Mouse (Mus musculus) thymus, adult 2 months (tissue): ENCODE data around the gene Snrk. TPM values are rescaled to one million over a fixed set of nuclear protein-coding genes. Genes with fewer than 3 reads are reported as not detected.
A peak's percentile ranks its signal among the peaks of the same experiment; 100 is the strongest.

Experiments
- DNase-seq: peaks from one replicate; pipeline ENCODE4 v3.0.0; 2021
- H3K27ac ChIP-seq: fragments of 200-500 bp; 2 replicates; pipeline ENCODE4 v1.5.1; 2012; ENCODE audit warnings: low read length, control low read depth; ENCODE audit not compliant: control insufficient read depth, insufficient read depth
- H3K27me3 ChIP-seq: fragments of 200-500 bp; 2 replicates; pipeline ENCODE4 v1.6.1; 2012; ENCODE audit warnings: mild to moderate bottlenecking, low read length, moderate library complexity, mixed read lengths; ENCODE audit not compliant: control insufficient read depth, insufficient read depth
- H3K36me3 ChIP-seq: fragments of 200-500 bp; 2 replicates; pipeline ENCODE4 v1.6.1; 2012; ENCODE audit warnings: mild to moderate bottlenecking, low read length, moderate library complexity; ENCODE audit not compliant: control insufficient read depth, insufficient read depth
- H3K4me1 ChIP-seq: fragments of 200-500 bp; replicated peaks from 2 replicates; pipeline ENCODE4 v1.6.1; 2012; ENCODE audit warnings: low read length; ENCODE audit not compliant: control insufficient read depth, insufficient read depth
- H3K4me3 ChIP-seq: fragments of 200-500 bp; 2 replicates; pipeline ENCODE4 v1.5.1; 2012; ENCODE audit warnings: mild to moderate bottlenecking, low read length, control low read depth, moderate library complexity; ENCODE audit not compliant: control insufficient read depth, insufficient read depth
- CTCF ChIP-seq: fragments of 200-500 bp; IDR thresholded peaks from 2 replicates; pipeline ENCODE4 v1.5.1; 2012; ENCODE audit warnings: mild to moderate bottlenecking, control low read depth, low read length, moderate library complexity, borderline replicate concordance; ENCODE audit not compliant: control insufficient read depth, poor library complexity, insufficient read depth; ENCODE audit errors: extremely low read depth
- POLR2A ChIP-seq: fragments of 200-500 bp; IDR thresholded peaks from 2 replicates; pipeline ENCODE4 v1.6.1; 2012; ENCODE audit warnings: mild to moderate bottlenecking, low read length, control low read depth, moderate library complexity; ENCODE audit not compliant: control insufficient read depth, poor library complexity, insufficient read depth; ENCODE audit errors: extremely low read depth
- WGBS: fragments of 180-500 bp; shearing (Covaris S2); methylation state at CpG from one replicate; pipeline ENCODE4 v1.1.7; 2018; 5-methylcytosine and 5-hydroxymethylcytosine counted together
- polyA plus RNA-seq: library from polyadenylated mRNA; depleted of rRNA; stranded (reverse); fragments of >200 nt; gene quantifications from 2 replicates; pipeline ENCODE4 v1.2.3, GENCODE M21; 2012

Gene Snrk
- polyA plus RNA-seq, 1 experiment = 50.0 TPM

DNA sequence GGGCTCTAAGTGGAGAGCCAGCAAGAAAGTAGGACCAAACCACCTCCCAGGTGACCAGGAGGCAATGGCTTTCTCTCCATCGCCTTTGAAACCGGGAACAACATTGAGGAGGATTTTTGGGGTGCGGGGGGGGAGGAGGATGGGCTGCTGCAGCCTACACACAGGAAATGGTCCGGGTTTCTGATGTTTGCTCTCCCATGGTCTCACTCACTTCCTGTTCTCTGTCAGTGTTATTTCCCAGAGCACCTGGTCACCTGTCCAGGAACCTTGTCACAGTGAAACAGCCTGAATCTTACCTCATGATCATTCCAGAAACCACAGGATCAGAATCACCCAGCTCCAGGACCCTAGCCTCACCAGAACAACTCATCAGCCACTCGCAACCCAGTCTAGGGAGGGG lies 76.8 kb downstream of the Snrk start:
- Histone ChIP-seq H3K4me3 (no peak overlapping the region), H3K36me3 (no peaks in the 10 kb centered on the region), H3K4me1 (peaks cover 32% of the 10 kb centered on the region), H3K27me3 (no peaks in the 10 kb centered on the region), H3K27ac (peak overlapping the region; percentile 55; the same call in 1 of the 2 replicates)
- no peak for DNase-seq
- no peak for TF ChIP-seq POLR2A
- no peak for TF ChIP-seq CTCF
- WGBS = 42% methylated on average over 5 of the region's 5 CpGs

DNA sequence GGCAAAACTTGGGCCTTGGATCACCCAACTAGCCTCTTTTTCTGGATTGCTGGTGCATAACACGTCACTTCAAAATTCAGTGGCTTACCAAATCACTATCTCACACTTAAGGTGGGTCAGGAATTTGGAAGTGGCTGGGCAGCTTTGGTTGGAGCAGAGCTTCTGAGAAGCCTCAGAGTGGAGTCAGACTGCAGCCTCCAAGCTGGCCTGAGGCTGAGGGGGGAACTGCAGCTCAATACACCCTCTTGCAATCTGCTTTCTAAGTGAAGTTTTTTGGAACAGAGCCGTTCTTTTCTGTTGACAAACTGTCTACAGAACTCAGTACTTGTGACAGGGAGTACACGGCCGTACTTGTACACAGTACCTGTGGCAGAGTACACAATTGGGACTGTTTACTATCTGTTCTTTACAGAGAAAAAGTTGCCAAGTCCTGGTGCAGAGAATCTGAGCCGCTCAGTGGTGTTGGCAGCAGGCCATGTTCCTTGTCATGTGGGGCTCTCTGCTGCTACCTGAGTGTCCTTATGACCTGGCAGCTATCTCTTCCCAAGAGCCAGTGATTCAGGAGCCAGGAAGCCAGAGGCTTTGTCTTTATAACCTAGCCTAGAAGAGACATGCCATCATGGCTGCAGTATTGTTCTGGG lies 78.1 kb downstream of the Snrk start:
- no peak overlapping the region for H3K4me3 ChIP-seq
- no peak for DNase-seq
- no peaks in the 10 kb centered on the region for H3K27me3 ChIP-seq
- H3K4me1 ChIP-seq = peaks cover 24% of the 10 kb centered on the region
- no peak overlapping the region for H3K27ac ChIP-seq
- H3K36me3 ChIP-seq = no peaks in the 10 kb centered on the region
- 95% methylated on average over 5 of the region's 5 CpGs for WGBS
- TF ChIP-seq CTCF (no peak), POLR2A (no peak)

DNA sequence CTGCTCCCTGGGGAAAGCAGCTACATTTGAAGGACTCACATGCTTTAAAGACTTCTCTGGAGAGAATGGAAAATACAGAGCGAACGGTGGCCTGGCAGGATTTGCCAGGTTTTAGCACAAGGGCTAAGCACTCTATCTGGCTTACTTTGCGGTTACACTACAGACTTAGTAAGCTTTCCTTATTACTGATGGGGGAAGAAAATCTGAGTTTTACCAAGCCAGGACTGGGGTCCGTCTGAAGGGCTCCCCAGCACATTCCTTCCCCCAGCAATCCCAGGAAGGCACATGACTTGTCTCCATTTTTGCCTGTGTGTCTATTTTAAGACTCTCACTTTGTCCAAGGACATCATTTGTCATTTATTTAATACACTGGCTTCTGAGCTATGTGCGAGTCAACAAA lies 80.0 kb downstream of the Snrk start:
- no peak overlapping the region for H3K4me3 ChIP-seq

DNA sequence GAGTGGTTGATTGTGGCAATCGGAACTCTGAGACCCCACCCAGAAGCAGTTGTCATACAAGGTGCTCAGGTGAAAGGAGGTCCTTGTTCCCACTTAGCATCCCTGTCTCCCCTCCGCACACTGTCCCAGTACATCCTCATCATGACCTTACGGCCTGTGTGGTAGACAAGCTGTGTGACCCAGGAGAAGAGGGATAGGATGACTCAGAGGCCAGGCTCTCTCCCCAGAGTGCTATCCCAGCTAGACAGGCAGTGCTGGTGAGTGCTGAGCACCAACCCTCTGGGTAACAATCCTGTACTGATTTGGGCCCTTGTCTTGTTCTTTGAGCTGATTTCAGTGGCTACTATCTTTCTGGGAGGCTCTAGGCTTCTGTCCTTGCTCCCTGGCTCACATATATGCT lies 81.6 kb downstream of the Snrk start:
- DNase-seq = no peak
- no peak overlapping the region for H3K4me3 ChIP-seq
- peaks cover 7% of the 10 kb centered on the region for H3K4me1 ChIP-seq
- H3K27me3 ChIP-seq = no peaks in the 10 kb centered on the region
- TF ChIP-seq POLR2A (no peak), CTCF (no peak)
- 93% methylated on average over 3 of the region's 3 CpGs for WGBS
- H3K27ac ChIP-seq = no peak overlapping the region
- no peaks in the 10 kb centered on the region for H3K36me3 ChIP-seq

More for the DNA sequence above, 80.0 kb downstream of the Snrk start:
- H3K27ac ChIP-seq = no peak overlapping the region
- peaks cover 18% of the 10 kb centered on the region for H3K4me1 ChIP-seq
- 99% methylated on average over 5 of the region's 5 CpGs for WGBS
- DNase-seq = no peak
- TF ChIP-seq POLR2A = no peak
- no peaks in the 10 kb centered on the region for H3K36me3 ChIP-seq
- no peaks in the 10 kb centered on the region for H3K27me3 ChIP-seq

DNA sequence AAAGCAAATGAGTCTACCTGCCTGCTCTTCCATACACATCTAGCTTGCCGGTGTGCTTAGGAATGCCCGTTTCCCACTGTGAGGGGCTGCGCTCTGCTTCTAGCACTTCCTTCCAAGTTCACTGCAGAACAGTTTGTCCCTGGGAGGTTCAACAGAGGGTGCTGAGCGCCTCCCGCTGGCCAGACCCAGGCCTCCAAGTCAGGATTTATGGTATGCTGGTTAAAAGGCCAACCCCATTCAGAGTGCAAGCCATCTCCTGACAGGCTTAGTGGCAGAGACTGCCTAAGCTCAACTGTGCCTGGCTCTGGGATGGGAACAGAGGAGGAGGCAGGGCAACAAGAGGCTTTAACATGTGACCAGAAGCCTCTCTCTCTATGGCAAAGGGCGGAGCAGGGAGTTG lies 82.2 kb downstream of the Snrk start:
- H3K27ac ChIP-seq = no peak overlapping the region
- WGBS = 91% methylated on average over 6 of the region's 6 CpGs
- peak; percentile 76 for DNase-seq

DNA sequence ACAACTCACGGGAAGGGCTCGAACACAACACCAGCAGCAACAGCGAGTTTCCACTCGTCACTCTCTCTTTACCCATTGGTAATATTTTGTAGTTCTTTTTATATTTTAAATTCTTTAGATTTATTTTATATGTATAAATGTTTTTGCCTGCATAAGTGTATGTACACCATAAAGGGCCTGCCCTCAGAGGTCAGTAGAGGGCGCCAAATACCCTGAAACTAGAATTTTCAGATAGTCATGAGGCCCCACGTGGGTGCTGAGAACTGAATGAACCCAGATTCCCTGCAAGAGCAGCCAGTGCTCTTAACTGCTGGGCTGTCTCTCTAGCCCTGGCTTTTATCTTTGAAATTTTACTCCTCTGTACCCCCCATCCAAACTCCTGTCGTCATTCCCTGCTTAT lies 87.4 kb downstream of the Snrk start:
- Histone ChIP-seq H3K27me3 (no peaks in the 10 kb centered on the region), H3K4me1 (peaks cover 8% of the 10 kb centered on the region), H3K4me3 (no peak overlapping the region), H3K27ac (no peak overlapping the region), H3K36me3 (no peaks in the 10 kb centered on the region)
- peak; percentile 59 for DNase-seq
- TF ChIP-seq POLR2A (no peak), CTCF (no peak)
- WGBS = 88% methylated on average over 7 of the region's 7 CpGs

More for the DNA sequence above, 82.2 kb downstream of the Snrk start:
- Histone ChIP-seq H3K36me3 (no peaks in the 10 kb centered on the region), H3K4me1 (peaks cover 3% of the 10 kb centered on the region; the same call in 1 of the 2 replicates), H3K4me3 (no peak overlapping the region), H3K27me3 (no peaks in the 10 kb centered on the region)
- TF ChIP-seq CTCF (no peak), POLR2A (no peak)

DNA sequence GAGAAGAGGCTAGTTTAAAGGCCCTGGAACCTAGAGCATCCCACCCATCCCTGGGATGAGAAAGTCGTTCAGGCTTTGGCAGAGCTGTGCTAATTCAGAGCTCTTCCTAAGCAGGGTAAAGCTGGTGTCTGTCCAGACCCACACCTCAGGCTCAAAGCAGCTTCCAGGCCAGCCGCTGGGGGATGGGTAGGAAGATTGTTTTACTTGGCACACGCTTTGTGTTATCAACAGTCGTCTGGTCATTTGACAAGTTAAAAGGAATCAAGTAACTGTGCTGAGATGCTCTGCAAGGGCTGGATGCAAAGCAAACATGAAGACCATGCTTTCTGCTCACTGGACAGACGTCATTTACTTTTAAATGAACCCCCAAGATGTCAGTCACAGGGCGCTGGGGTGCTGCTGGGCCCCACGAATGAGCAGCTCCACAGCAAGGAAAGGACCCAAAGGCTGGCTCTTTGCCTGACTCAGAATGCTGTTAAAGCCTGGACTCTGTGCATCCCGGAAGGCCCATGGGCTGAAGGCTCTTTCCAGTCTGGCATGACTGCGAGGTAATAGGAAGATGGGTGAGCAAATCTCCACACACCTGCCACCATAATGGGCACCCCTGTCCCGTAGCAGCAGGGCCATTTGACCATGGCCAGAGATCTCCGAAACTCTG lies 88.6 kb downstream of the Snrk start:
- no peak overlapping the region for H3K4me3 ChIP-seq
- 92% methylated on average over 11 of the region's 11 CpGs for WGBS
- no peaks in the 10 kb centered on the region for H3K36me3 ChIP-seq
- peaks cover 8% of the 10 kb centered on the region for H3K4me1 ChIP-seq
- no peak for DNase-seq
- no peaks in the 10 kb centered on the region for H3K27me3 ChIP-seq
- TF ChIP-seq CTCF (no peak), POLR2A (no peak)
- H3K27ac ChIP-seq = no peak overlapping the region
